Mouse (Mus musculus): Measurements from ENCODE around the gene Apbb1ip. TPM values are rescaled to one million over a fixed set of nuclear protein-coding genes. Genes with fewer than 3 reads are reported as not detected.

Apbb1ip gene
- polyA plus RNA-seq (2012; rRNA removed), result 6.1 and 8.5 TPM in 2 replicates

GRCm38 (mm10) chr2:22773549-22774180 is at the start of gene Apbb1ip:
Apbb1ip (plus strand) TSS chr2:22774094.

DNA sequence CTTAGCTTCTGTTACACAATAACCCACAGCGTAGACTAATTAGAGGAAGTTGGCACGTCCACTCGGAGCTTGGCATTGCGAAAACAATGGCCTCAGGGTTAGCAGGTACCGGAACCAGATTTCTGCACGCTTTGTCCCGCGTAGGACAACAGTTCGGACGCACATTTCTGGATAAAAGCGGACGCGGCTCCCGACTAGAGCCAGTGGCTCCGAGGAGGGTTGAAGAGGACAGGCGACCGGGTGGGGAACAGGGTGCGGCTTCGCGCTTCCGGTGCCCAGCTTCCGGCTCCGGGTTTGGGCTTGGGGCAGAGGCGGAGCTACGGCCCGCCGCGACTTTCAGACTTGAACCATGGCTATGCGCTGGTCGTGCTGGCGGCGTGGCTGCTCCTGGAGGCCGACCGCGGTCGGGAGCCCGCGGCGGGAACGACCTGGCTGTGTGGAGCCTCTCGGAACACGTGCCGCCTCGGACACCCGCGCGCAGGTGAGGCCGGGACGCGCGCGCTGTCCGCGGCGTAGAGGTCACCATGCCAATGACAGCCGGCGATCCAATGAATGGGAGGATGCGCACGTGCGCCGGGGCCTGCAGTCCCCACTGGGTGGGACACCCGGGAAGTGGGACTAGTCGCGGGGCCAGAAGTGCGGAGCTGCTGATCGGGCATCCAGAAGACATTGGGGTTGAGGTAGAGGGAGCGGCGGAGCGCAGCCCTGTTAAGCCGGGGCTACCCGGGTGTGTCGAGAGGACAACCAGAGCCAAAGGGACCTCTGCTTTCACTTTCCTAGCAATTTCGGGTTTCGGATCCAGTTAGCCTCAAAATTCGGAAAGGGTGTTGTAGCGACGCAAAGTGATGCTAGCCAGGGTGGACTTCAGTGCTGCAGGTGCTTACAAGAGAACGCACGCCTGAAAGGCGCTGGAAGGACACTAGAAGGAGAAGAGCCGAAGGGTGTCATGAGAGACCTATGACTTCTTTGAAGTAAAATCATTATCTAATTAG is 121.7 kb downstream of the Apbb1ip start, which contains the start of gene Pdss1:
Gene Pdss1 (plus strand): TSS at position 241 of the 992 bp plus-strand sequence.

Other genes with a start within 250 kb of the Apbb1ip start
- gene Gad2, start 151.9 kb upstream of the Apbb1ip start, polyA plus RNA-seq (2012; rRNA removed), result 0.01 TPM in 1 of 2 replicates, not detected in the other
- gene Pdss1, start 121.4 kb downstream of the Apbb1ip start, polyA plus RNA-seq (2012; rRNA removed), result 10.2 and 11.8 TPM in 2 replicates

Data from liver, embryonic 14 days (tissue).